Mouse (Mus musculus) heart, adult 10 weeks (tissue): ENCODE measurements around the gene Slc3a1. TPM values are rescaled to one million over a fixed set of nuclear protein-coding genes. Genes with fewer than 3 reads are reported as not detected.

Experiments
- polyA plus RNA-seq: library from polyadenylated mRNA; stranded (reverse); fragments of 350-450 nt; fragmentation: Illumina TruSeq; extraction: RNeasy Lipid Tissue Mini Kit (QIAGEN cat#74804); gene quantifications from one replicate; pipeline ENCODE4 v1.2.3, GENCODE M21; 2014; ENCODE audit warnings: low read depth, low replicate concordance

Gene Slc3a1
- not detected for polyA plus RNA-seq

GRCm38 (mm10) chr17:85028093-85028739, at the start of gene Slc3a1:
Gene Slc3a1, plus strand, starts transcription at chr17:85028376.

GRCm38 (mm10) chr17:85090120-85091099, 62.2 kb downstream of the Slc3a1 start, which contains the start of the genes Prepl and Camkmt:
Gene Prepl, minus strand, starts transcription at chr17:85090241.
Gene Camkmt, plus strand, starts transcription at chr17:85090552.

Other genes starting within 250 kb of the Slc3a1 start
- gene Lrpprc, start 237.6 kb upstream of the Slc3a1 start, polyA plus RNA-seq = 111 TPM
- 114 TPM for gene Ppm1b, start 71.6 kb upstream of the Slc3a1 start, polyA plus RNA-seq
- 77.4 TPM for gene Prepl, start 61.9 kb downstream of the Slc3a1 start, polyA plus RNA-seq
- 1.7 TPM for gene Camkmt, start 62.2 kb downstream of the Slc3a1 start, polyA plus RNA-seq